Mouse (Mus musculus): ENCODE data around the gene Gm47429.
"Not testable (repeated sequence)": the region's sequence is repeated elsewhere in the genome, so short reads cannot be mapped to it uniquely, and the experiment has no call there.

GRCm38 (mm10) chr13:50460433-50460832 is 16.7 kb upstream of the Gm47429 start:
- TF ChIP-seq CTCF (conservative IDR thresholded peaks at IDR 0.05; ENCODE audit: low read length); POU5F1 (IDR thresholded peaks at IDR 0.05; ENCODE audit: borderline replicate concordance, low read length): not testable (repeated sequence)
- peak; percentile 83 for TF ChIP-seq NANOG (IDR thresholded peaks at IDR 0.05; ENCODE audit: borderline replicate concordance, low read length)
